Mouse (Mus musculus) c-Kit-positive CD71-positive TER-119-positive erythroid progenitor cells, embryonic 14.5 days (primary cell): Measurements from ENCODE around the gene Rinl.
A peak's percentile ranks its signal among the peaks of the same experiment; 100 is the strongest.

Experiments
- DNase-seq: peaks from one replicate; pipeline ENCODE4 v3.0.0-alpha.2; 2013; ENCODE audit warnings: low spot score

Rinl gene

GRCm38 (mm10) chr7:28823932-28824331 lies 35.2 kb downstream of the Rinl start:
- DNase-seq, result no peak

DNA sequence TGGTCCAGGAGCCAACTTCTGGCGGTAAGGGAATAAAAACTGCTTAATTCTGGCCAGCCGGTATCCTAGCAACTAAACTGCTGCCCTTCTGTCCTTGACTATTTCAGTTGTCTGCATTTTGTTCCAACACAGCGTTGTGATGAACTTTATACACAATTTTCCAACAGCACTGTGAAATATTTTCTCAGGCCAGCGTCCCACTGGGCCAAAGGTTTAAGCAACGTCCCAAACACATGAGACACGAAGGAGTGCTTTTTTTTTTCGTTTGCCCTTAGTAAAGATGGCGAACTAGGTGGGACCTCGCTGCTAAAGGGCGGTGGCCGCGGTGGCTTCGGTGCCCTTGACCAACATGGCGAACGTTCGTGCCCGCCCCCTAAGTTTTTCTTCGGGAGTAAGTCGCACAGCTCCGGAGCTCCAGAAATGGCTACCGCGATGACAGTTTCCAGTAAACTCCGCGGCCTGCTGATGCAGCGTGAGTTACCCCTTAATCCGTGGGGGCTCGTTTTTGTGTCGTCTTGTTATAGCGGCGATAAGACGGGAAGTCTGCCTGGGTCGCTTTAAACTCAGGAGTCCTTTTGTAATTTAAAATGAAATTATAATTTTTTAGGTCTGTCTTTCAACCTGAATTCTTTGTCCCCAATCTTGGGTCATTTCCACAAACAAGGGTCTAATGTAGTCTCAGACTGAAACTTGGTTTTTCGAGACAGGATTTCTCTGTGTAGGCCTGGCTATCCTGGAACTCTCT lies 36.3 kb downstream of the Rinl start, which contains the start of gene Ech1:
Gene Ech1 (plus strand): TSS at position 277 of the 745 bp plus-strand sequence.
- DNase-seq, result peak; percentile 92

DNA sequence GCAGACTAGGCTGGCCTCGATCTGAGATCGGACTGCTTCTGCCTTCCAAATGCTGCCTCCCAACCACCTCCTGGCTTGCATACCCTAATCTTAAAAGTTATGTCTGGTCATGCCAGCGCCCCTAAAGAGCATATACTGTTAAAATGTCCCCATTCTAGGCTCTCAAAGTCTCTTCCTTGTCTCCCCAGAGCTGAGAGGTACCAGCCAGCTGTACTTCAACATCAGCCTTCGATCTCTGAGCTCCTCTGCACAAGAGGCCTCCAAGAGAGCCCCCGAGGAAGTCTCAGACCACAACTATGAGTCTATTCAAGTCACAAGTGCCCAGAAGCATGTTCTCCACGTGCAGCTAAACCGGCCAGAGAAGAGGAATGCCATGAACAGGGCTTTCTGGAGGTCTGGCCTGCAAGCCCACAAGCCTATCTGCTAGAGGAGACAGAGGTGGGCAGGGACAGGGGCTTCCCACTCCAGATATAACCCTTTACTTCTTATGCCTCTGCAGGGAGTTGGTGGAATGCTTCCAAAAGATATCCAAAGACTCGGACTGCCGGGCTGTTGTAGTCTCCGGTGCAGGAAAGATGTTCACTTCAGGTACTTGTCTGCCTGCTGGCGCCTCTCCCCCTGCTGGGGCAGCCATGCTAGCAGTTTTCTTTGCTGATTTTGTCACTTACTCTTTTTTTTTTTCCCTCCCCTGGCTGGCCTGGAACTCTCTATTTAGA lies 37.1 kb downstream of the Rinl start:
- DNase-seq, result no peak

DNA sequence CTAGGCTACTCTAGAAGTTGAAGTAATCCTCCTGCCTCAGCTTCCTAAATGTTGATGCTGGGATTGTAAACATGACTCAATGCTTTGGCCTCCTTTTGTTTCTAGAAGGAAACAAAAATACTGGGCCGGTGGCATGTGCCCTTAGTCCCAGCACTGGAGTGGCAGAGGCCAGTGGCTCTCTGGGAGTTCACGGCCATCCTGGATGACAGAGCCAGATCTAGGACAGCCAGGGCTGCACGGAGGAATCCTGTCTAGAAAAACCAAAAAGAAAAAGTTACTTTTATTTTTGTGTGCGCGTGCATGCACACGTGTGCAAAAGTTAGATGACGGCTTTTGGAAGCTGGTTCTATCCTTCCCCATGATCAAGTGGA lies 37.6 kb downstream of the Rinl start:
- no peak for DNase-seq

DNA sequence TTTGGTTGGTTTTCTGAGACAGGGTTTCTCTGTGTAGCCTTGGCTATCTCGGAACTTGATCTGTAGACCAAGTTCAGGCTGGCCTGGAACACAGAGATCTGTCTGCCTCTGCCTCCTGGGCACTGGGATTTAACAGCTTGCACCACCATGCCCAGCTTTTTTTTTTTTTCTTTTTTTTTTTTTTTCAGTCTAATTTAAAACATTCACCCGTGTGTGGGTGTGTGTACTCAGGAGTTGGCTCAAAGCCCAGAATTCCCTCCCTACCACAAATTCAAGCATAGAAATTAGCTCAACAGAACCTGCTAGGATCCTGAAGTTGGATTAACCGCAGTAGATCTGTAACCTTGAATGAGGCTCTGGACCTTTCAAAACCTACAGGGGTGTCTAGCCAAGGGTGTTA lies 38.6 kb downstream of the Rinl start:
- no peak for DNase-seq

GRCm38 (mm10) chr7:28829821-28830220 lies 41.1 kb downstream of the Rinl start:
- DNase-seq, result no peak

DNA sequence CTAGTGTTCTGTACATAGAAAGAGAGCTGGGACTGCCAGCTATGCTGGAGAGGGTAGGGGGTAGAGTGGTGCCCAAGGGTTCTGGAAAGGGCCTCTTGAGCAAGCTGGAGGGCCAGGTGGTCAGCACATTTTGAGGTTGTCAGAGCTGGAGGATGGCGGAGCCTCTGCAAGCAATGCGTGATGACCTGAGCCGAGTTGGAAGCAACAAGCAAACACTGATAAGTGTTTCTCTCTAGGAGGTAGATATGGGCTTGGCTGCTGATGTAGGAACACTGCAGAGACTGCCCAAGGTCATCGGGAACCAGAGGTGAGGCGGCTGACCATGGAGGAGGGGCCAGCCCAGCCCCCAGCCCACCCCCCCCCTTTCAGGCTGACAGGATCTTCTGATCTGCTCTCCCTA lies 42.2 kb downstream of the Rinl start:
- DNase-seq, result no peak

GRCm38 (mm10) chr7:28831411-28832125 lies 42.8 kb downstream of the Rinl start:
- no peak for DNase-seq

DNA sequence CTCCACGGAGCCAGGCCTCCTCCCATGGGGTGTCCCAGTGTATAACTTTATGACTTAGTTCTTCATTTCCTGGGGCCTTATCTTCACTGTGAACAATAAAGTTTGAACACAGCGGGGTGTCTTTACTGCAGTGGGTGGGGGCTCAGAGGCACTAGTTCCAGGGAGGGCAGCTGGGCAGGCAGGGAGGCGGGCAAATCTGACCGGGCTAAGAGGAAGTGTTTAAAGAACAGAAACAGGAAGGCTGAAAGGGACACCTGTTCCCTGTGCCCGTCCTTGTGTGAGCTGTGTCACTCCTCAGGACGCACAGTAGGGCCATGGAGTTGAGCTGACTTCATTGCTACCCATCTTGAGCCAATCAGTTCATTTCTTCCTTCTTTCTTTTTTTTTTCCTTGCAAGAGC lies 43.4 kb downstream of the Rinl start:
- DNase-seq, result no peak

DNA sequence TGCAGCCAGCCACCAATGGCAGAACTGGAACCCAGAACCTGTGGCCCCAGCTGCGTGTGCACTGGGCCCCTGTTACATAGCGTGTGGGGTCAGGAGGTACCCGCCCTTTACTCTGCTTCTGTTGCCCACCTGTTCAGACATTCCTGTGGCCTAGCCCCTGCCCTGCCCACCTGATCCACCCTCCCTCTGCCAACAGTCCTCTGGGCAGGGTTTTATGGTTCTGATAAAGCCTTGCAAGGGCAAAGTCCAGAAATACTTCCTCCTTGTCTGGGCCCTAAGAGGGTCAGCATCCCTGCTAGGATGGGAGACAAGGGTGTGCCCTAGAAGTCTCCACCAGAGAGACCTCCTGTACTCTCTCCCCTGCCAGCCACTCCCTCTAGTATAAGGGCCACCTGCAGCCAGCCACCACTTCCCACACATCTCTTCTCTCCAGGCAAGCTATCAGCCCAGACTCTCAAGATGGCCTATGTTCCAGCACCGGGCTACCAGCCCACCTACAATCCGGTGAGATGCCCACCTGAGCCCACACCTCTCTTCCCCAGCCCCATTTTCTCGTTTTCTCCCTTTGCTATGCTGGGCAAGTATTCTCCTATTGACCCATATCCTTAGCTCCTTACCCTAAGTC lies 45.1 kb downstream of the Rinl start, which contains the start of gene Lgals4:
Gene Lgals4 (plus strand): TSS at position 132 of the 625 bp plus-strand sequence.
- DNase-seq, result no peak

- DNase-seq, result no peak
These were observed 48.2 kb downstream of the Rinl start for GRCm38 (mm10) chr7:28836936-28837335.

DNA sequence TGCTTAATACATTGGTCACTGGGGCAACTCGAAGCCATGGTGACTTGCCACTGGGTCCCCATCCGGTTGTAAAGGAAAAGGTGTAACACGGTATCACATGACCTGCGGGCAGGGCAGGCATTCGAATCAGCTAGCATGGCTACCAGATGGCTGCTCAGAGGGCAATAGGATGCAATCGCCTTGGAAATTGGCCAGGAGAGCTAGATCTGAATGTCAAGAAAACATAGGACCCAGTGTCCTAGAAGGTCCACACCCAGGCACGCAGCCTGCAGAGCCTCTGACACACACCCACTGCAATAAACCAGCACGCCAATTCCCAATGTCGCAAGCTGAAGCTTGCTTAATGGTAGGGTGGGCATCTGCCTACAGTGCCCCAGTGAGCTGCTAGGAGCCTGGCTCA lies 49.6 kb downstream of the Rinl start:
- DNase-seq, result no peak

DNA sequence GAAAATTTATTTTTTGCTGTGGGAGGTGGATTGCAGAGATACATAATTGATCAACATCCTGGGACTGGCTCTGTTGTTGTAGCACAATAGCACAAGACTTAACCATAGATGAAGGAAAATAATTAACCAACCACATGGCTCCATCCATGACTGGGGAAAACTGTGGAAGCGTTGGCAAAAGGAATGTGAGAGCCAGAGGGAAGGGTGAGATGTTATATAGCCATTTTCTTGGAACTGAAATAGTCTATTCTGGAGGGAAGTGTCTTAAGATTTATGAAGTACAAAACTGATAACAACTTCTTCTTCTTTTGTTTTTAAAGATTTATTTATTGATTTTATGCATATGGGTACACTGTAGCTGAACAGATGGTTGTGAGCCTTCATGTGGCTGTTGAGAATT lies 58.5 kb downstream of the Rinl start:
- DNase-seq, result no peak
